In genomic region chr5:92294525-92294924, GRCm38 (mm10) we compare ENCODE assay signal across 36 mouse cellular contexts. TPM values are rescaled to one million over a fixed set of nuclear protein-coding genes. Genes with fewer than 3 reads are reported as not detected.
"Had no signal": no experiment of that assay in that cellular context is flagged by ENCODE, and none has a peak within 500 bp of the region (broad histone marks: within the 10 kb centered on the region; RNA-seq: fewer than 3 reads in every experiment).

No protein-coding gene starts in this region.

- H3K4me3 ChIP-seq: heart, adult 2 months; heart, embryonic 10.5 days; heart, embryonic 12.5 days; hindbrain, embryonic 10.5 days; hindbrain, embryonic 12.5 days; layer of hippocampus, adult 2 months; left cerebral cortex, adult 2 months; limb, embryonic 10.5 days; limb, embryonic 12.5 days; liver, embryonic 13.5 days; liver, embryonic 15.5 days had no signal

- H3K4me1 ChIP-seq: heart, embryonic 10.5 days; heart, embryonic 12.5 days; hindbrain, embryonic 10.5 days; hindbrain, embryonic 12.5 days; limb, embryonic 10.5 days; limb, embryonic 12.5 days had no signal

- H3K27me3 ChIP-seq: heart, embryonic 12.5 days; hindbrain, embryonic 12.5 days; limb, embryonic 12.5 days; liver, embryonic 13.5 days; liver, embryonic 15.5 days had no signal

- H3K27ac ChIP-seq: heart, adult 2 months; heart, embryonic 10.5 days; hindbrain, embryonic 10.5 days; hindbrain, embryonic 12.5 days; hindbrain, embryonic 14.5 days; layer of hippocampus, adult 2 months; left cerebral cortex, adult 2 months; limb, embryonic 10.5 days; limb, embryonic 12.5 days; liver, embryonic 13.5 days; liver, embryonic 15.5 days had no signal

- DNase-seq: gastrocnemius, postnatal 14 days; gastrocnemius, postnatal 36 days; heart, adult 2 months; heart, postnatal 10 days; heart, postnatal 4 days; kidney, adult 18-20 months; kidney, adult 8-10 months; kidney, postnatal 10 days; kidney, postnatal 25 days; kidney, postnatal 4 days; liver; liver, embryonic 13.5 days; liver, postnatal 0 days had no signal

- H3K9me3 ChIP-seq: heart, embryonic 10.5 days; heart, embryonic 12.5 days; hindbrain, embryonic 10.5 days; hindbrain, embryonic 12.5 days; limb, embryonic 10.5 days; limb, embryonic 12.5 days; liver, embryonic 13.5 days; liver, embryonic 15.5 days had no signal

- ATAC-seq: hindbrain, embryonic 16.5 days; inflammation-experienced regulatory T-cells, adult 6 months; intestine, embryonic 16.5 days; liver, postnatal 0 days had no signal

- H3K9ac ChIP-seq: heart, embryonic 12.5 days; hindbrain, embryonic 12.5 days; hindbrain, embryonic 14.5 days; limb, embryonic 12.5 days; liver, embryonic 13.5 days; liver, embryonic 15.5 days; liver, postnatal 0 days had no signal

- H3K4me2 ChIP-seq: heart, embryonic 12.5 days; hindbrain, embryonic 12.5 days; hindbrain, embryonic 14.5 days; limb, embryonic 12.5 days; liver, embryonic 11.5 days; liver, embryonic 13.5 days; liver, embryonic 15.5 days had no signal

RNA-seq across cellular contexts. Expression of gene Cxcl9, which starts 33.4 kb away (rescaled TPM):
- total RNA-seq: layer of hippocampus, adult 2 months; layer of hippocampus, postnatal 10 days; layer of hippocampus, postnatal 25 days; left cerebral cortex, adult 2 months; left cerebral cortex, postnatal 14 days; left cerebral cortex, postnatal 36 days had no signal
- polyA plus RNA-seq: heart, embryonic 10.5 days; heart, embryonic 12.5 days; heart, embryonic 14.5 days; hindbrain, embryonic 10.5 days; hindbrain, embryonic 12.5 days; hindbrain, embryonic 14.5 days; hindbrain, embryonic 16.5 days; intestine, embryonic 16.5 days; kidney, embryonic 14.5 days; kidney, embryonic 16.5 days; limb, embryonic 10.5 days; limb, embryonic 12.5 days; liver, embryonic 11.5 days; liver, embryonic 13.5 days; liver, embryonic 15.5 days had no signal

RNA-seq across cellular contexts. Expression of gene Ppef2, which starts 38.4 kb away (rescaled TPM):
- total RNA-seq: gastrocnemius, adult 18-20 months; gastrocnemius, postnatal 36 days; heart, adult 2 months; heart, postnatal 10 days; heart, postnatal 4 days had no signal
- polyA plus RNA-seq: heart, embryonic 12.5 days; heart, embryonic 14.5 days; heart, embryonic 16.5 days; limb, embryonic 12.5 days; liver, embryonic 13.5 days; liver, postnatal 0 days had no signal
